Mouse (Mus musculus): Measurements from ENCODE around the gene Tas2r131. TPM values are rescaled to one million over a fixed set of nuclear protein-coding genes. Genes with fewer than 3 reads are reported as not detected.

Gene Tas2r131
- not detected for total RNA-seq (2023)

GRCm38 (mm10) chr6:132957819-132958218 is at the start of gene Tas2r131:
TSS of gene Tas2r131 (minus strand) at chr6:132957919.

GRCm38 (mm10) chr6:132980865-132981264 is 23.1 kb upstream of the Tas2r131 start, which contains the start of gene Tas2r109:
TSS of gene Tas2r109 (minus strand) at chr6:132980965.

GRCm38 (mm10) chr6:132950802-132951201 is 6.9 kb downstream of the Tas2r131 start, which contains the start of gene Tas2r129:
TSS of gene Tas2r129 (plus strand) at chr6:132951102.

GRCm38 (mm10) chr6:132909351-132909750 is 48.4 kb downstream of the Tas2r131 start, which contains the start of gene Tas2r125:
TSS of gene Tas2r125 (plus strand) at chr6:132909651.

Other genes with a start within 250 kb of the Tas2r131 start
- gene Tas2r122, start 246.0 kb downstream of the Tas2r131 start, total RNA-seq (2023) = not detected
- not detected for gene Tas2r115, start 219.9 kb downstream of the Tas2r131 start, total RNA-seq (2023)
- gene Tas2r124, start 203.2 kb downstream of the Tas2r131 start, total RNA-seq (2023) = not detected
- gene Tas2r102, start 195.8 kb downstream of the Tas2r131 start, total RNA-seq (2023) = not detected
- not detected for gene Tas2r136, start 179.8 kb downstream of the Tas2r131 start, total RNA-seq (2023)
- gene Tas2r117, start 155.1 kb downstream of the Tas2r131 start, total RNA-seq (2023) = not detected
- not detected for gene Tas2r123, start 110.8 kb downstream of the Tas2r131 start, total RNA-seq (2023)
- gene Tas2r116, start 102.5 kb downstream of the Tas2r131 start, total RNA-seq (2023) = not detected
- not detected for gene Tas2r110, start 89.9 kb downstream of the Tas2r131 start, total RNA-seq (2023)
- gene Tas2r113, start 64.9 kb downstream of the Tas2r131 start, total RNA-seq (2023) = not detected
- not detected for gene Tas2r125, start 48.3 kb downstream of the Tas2r131 start, total RNA-seq (2023)
- gene Tas2r129, start 6.8 kb downstream of the Tas2r131 start, total RNA-seq (2023) = not detected
- not detected for gene Tas2r109, start 23.0 kb upstream of the Tas2r131 start, total RNA-seq (2023)
- gene Tas2r103, start 79.2 kb upstream of the Tas2r131 start, total RNA-seq (2023) = not detected
- not detected for gene Tas2r140, start 97.9 kb upstream of the Tas2r131 start, total RNA-seq (2023)
- 18.6 TPM for gene Smim10l1, start 147.0 kb upstream of the Tas2r131 start, total RNA-seq (2023)